Mouse (Mus musculus) heart, embryonic 14.5 days (tissue): ENCODE results near the gene Kat5. TPM values are rescaled to one million over a fixed set of nuclear protein-coding genes. Genes with fewer than 3 reads are reported as not detected.

Source experiments
- ATAC-seq: fragments of 200-750 bp; cut with Nextera tagmentation; 2 replicates; pipeline ENCODE4 v1.8.0; 2017; ENCODE audit warnings: low read depth, moderate TSS enrichment; ENCODE audit not compliant: insufficient number of reproducible peaks, insufficient read depth, low FRiP score
- H3K27ac ChIP-seq, 2 experiments: fragments of 200-500 bp in 1 of 2; fragments of 300-500 bp in 1 of 2; sonication (generic) in 1 of 2; replicated peaks in 1 of 2; 2 replicates each; pipeline ENCODE4 v1.5.1; 2012 to 2014; ENCODE audit warnings: low read depth in 2 of 2, low read length in 2 of 2, control low read depth in 1 of 2, mild to moderate bottlenecking in 1 of 2, mixed read lengths in 1 of 2; ENCODE audit not compliant: control insufficient read depth in 1 of 2, insufficient read depth in 1 of 2
- H3K27me3 ChIP-seq: fragments of 300-500 bp; sonication (generic); 2 replicates; pipeline ENCODE4 v1.6.1; 2014; ENCODE audit warnings: mild to moderate bottlenecking, low read length, control low read depth; ENCODE audit not compliant: control insufficient read depth, insufficient read depth
- H3K36me3 ChIP-seq: fragments of 300-500 bp; sonication (generic); 2 replicates; pipeline ENCODE4 v1.6.1; 2014; ENCODE audit warnings: mild to moderate bottlenecking, control low read depth, low read length, mixed read lengths; ENCODE audit not compliant: control insufficient read depth, insufficient read depth
- H3K4me1 ChIP-seq, 2 experiments: fragments of 200-500 bp in 1 of 2; fragments of 300-500 bp in 1 of 2; sonication (generic) in 1 of 2; 2 replicates each; pipeline ENCODE4 v1.6.1; 2012 to 2014; ENCODE audit warnings: low read length in 2 of 2, control low read depth in 1 of 2, mixed read lengths in 1 of 2; ENCODE audit not compliant: control insufficient read depth in 2 of 2, insufficient read depth in 2 of 2
- H3K4me2 ChIP-seq: fragments of 300-500 bp; sonication (generic); 2 replicates; pipeline ENCODE4 v1.6.1; 2014; ENCODE audit warnings: mild to moderate bottlenecking, low read length
- H3K4me3 ChIP-seq, 2 experiments: fragments of 200-500 bp in 1 of 2; fragments of 300-500 bp in 1 of 2; sonication (generic) in 1 of 2; 2 replicates each; pipeline ENCODE4 v1.5.1; 2012 to 2014; ENCODE audit warnings: low read length in 2 of 2, mild to moderate bottlenecking in 2 of 2, control low read depth in 1 of 2, low read depth in 1 of 2, moderate library complexity in 1 of 2; ENCODE audit not compliant: control insufficient read depth in 1 of 2, insufficient read depth in 1 of 2
- H3K9ac ChIP-seq: fragments of 300-500 bp; sonication (generic); 2 replicates; pipeline ENCODE4 v1.6.1; 2014; ENCODE audit warnings: mild to moderate bottlenecking, low read length
- H3K9me3 ChIP-seq: fragments of 300-500 bp; sonication (generic); 2 replicates; pipeline ENCODE4 v1.6.1; 2016; ENCODE audit warnings: low read length, control low read depth; ENCODE audit not compliant: control insufficient read depth
- WGBS: fragments of 180-500 bp; shearing (Covaris S2); extraction: QIAGEN DNeasy Blood & Tissue Kit; methylation state at CpG from one replicate; pipeline ENCODE4 v1.1.7; 2014; 5-methylcytosine and 5-hydroxymethylcytosine counted together
- polyA plus RNA-seq: library from polyadenylated mRNA; unstranded; fragments of >200 nt; fragmentation: Nextera tagmentation; extraction: Ambion mirVana; gene quantifications from 2 replicates; pipeline ENCODE4 v1.2.1, GENCODE M21; 2014

The Kat5 gene
- polyA plus RNA-seq, 1 experiment from 2014 or later = 20.0 TPM

DNA sequence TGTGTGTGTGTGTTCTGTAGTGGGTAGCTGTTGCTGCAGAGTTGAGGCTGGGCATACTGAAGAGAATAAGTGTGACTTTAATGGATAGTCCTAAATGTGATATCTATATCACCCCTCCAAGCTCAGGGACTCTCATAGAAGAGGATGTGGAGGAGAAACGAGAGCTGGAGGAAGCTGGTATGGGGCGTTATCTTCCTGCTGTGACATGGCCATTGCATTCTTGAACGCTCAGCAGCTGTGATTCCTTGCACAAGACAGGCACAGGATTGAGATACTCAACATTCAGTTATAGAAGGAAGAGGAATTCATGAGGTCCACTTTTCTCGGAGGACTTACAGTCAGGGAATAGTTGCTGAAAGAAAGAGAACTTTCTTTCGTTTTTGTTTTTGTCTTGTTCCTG lies 11.8 kb upstream of the Kat5 start:
- ATAC-seq = no peak
- H3K4me2 ChIP-seq = no peak overlapping the region
- no peak overlapping the region for H3K27ac ChIP-seq
- H3K4me1 ChIP-seq = no peaks in the 10 kb centered on the region
- H3K9ac ChIP-seq = no peak overlapping the region
- H3K4me3 ChIP-seq = no peak overlapping the region
- H3K9me3 ChIP-seq = no peaks in the 10 kb centered on the region
- no peaks in the 10 kb centered on the region for H3K27me3 ChIP-seq
- 52% methylated on average over 5 of the region's 5 CpGs for WGBS
- no peaks in the 10 kb centered on the region for H3K36me3 ChIP-seq

DNA sequence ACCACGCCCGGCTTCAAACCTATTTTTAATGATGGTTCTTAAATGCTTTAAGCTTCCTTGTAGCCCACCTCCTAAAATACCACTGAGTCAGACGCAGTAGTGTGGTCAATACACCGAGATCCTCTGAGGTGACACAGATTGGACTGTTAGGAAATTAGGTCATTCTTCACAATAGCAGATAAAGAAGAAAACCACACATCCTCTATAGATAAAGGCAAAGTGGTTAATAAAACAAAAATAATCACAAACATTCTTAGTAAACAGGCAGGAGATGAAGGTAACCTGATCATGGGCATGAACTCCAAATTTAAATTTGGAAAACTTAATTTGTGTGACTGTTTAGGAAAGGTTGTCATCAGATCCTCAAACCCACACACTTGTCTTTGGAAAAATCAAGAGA lies 10.0 kb upstream of the Kat5 start:
- no peaks in the 10 kb centered on the region for H3K4me1 ChIP-seq
- WGBS = 65% methylated on average over 4 of the region's 4 CpGs

DNA sequence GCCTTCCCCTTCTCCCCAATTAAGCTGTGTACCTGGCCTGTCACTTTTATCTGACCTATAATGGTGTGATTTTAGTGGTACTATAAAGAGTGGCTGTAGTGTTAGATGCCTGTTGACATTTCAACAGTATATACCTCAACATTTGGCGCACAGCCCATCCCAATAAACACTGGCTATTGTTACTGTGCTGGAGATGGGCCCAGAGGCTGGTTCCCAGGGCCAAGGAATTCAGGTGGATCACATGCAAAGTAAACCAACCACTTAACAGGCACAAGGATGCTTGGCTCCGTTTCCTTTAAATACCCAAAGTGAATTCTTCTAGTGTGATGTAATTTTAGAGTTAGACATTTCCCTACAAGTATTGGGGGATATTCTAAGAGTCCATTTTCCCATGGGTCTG lies 4.9 kb upstream of the Kat5 start:
- ATAC-seq = no peak
- Histone ChIP-seq H3K9ac (no peak overlapping the region), H3K27me3 (peaks cover 3% of the 10 kb centered on the region; the same call in 1 of the 2 replicates), H3K4me1 (peaks cover 5 to 9% of the 10 kb centered on the region in 2 experiments), H3K4me3 (no peak overlapping the region), H3K4me2 (no peak overlapping the region), H3K9me3 (no peaks in the 10 kb centered on the region), H3K36me3 (no peaks in the 10 kb centered on the region), H3K27ac (no peak overlapping the region)
- 47% methylated on average over 2 of the region's 2 CpGs for WGBS

More for the DNA sequence above, 10.0 kb upstream of the Kat5 start:
- Histone ChIP-seq H3K9me3 (no peaks in the 10 kb centered on the region), H3K27ac (no peak overlapping the region), H3K9ac (no peak overlapping the region), H3K27me3 (no peaks in the 10 kb centered on the region), H3K4me2 (no peak overlapping the region), H3K4me3 (no peak overlapping the region), H3K36me3 (no peaks in the 10 kb centered on the region)
- no peak for ATAC-seq

DNA sequence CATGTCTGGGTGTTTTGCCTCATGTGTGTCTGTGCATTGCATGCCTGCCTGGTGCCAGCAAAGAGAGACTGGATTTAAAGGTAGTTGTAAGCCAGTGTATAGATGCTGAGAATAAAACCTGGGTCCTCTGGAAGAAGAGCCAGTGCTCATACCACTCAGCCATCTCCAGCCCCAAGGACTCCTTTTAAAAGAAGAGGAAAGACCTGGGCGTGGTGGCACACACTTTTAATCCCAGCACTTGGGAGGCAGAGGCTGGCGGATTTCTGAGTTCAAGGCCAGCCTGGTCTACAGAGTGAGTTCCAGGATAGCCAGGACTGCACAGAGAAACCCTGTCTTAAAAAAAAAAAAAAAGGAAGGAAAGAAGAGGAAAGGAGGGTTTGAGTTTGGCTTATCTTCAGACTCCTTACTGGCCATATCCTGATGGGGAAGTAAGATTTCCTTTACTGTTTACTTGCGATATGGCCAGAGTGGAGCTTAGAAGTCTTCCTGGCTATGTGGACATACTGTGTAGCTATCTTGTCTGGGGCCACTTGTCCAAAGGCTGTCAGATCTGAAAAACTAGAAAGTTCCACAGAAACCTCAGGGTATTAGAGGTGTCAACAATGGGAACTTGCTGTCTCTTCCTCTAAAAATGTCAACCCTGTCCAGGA lies 2.9 kb upstream of the Kat5 start:
- H3K27ac ChIP-seq = no peak overlapping the region
- no peak overlapping the region for H3K4me2 ChIP-seq
- peaks cover 14 to 20% of the 10 kb centered on the region in 2 experiments for H3K4me1 ChIP-seq
- no peak for ATAC-seq
- no peak overlapping the region for H3K9ac ChIP-seq
- peaks cover 3% of the 10 kb centered on the region; the same call in 1 of the 2 replicates for H3K27me3 ChIP-seq
- no peaks in the 10 kb centered on the region for H3K9me3 ChIP-seq
- no peak overlapping the region for H3K4me3 ChIP-seq
- H3K36me3 ChIP-seq = peaks cover 12% of the 10 kb centered on the region
- WGBS = 53% methylated on average over 3 of the region's 3 CpGs

DNA sequence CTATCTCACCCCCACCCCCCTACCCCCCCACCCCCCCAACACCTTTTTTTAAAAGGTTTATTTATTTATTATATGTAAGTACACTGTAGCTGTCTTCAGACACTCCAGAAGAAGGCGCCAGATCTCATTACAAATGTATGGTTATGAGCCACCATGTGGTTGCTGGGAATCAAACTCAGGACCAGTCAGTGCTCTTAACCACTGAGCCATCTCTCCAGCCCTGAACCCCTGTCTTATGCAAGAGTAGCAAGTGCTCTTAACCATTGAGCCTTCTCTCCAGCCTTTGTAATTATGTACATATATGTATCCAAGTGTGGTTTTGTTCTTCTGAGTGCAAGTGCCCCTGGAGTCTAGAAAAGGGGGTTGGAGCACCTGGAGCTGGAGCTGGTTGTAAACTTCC lies 1.9 kb upstream of the Kat5 start:
- Histone ChIP-seq H3K4me1 (peaks cover 14 to 20% of the 10 kb centered on the region in 2 experiments), H3K4me3 (no peak overlapping the region), H3K27me3 (peaks cover 3% of the 10 kb centered on the region; the same call in 1 of the 2 replicates), H3K9me3 (no peaks in the 10 kb centered on the region), H3K9ac (no peak overlapping the region), H3K27ac (no peak overlapping the region), H3K36me3 (peaks cover 21% of the 10 kb centered on the region), H3K4me2 (no peak overlapping the region)
- ATAC-seq = no peak
- 82% methylated on average over 1 of the region's 1 CpGs for WGBS

DNA sequence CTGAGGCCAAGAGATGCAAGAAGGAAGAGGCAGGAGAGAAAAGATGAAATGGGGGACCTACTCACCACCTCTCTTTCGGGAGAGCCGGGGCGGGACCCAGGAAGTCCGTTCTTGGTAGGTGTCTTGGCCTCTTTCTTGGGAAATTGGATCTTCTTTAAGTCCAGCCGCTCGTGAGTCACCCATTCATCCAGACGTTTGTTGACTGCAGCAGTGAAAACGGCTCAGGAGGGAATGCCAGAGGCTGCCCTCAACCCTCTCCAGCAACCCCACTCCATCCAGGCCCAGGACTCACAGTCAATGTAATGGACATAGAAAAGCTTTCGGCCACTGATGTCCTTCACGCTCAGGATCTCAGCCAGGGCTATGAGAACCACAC lies 878 bp downstream of the Kat5 start:
- H3K27ac ChIP-seq = peak overlapping the region; percentile 52 to 92
- ATAC-seq = no peak
- no peaks in the 10 kb centered on the region for H3K9me3 ChIP-seq
- H3K4me1 ChIP-seq = peaks cover 14 to 20% of the 10 kb centered on the region in 2 experiments
- peak overlapping the region; percentile 67 for H3K4me2 ChIP-seq
- peak overlapping the region; percentile 65 to 87 for H3K4me3 ChIP-seq
- WGBS = 56% methylated on average over 10 of the region's 10 CpGs
- H3K27me3 ChIP-seq = peaks cover 3% of the 10 kb centered on the region; the same call in 1 of the 2 replicates
- peak overlapping the region; percentile 82 for H3K9ac ChIP-seq
- H3K36me3 ChIP-seq = peaks cover 49% of the 10 kb centered on the region

DNA sequence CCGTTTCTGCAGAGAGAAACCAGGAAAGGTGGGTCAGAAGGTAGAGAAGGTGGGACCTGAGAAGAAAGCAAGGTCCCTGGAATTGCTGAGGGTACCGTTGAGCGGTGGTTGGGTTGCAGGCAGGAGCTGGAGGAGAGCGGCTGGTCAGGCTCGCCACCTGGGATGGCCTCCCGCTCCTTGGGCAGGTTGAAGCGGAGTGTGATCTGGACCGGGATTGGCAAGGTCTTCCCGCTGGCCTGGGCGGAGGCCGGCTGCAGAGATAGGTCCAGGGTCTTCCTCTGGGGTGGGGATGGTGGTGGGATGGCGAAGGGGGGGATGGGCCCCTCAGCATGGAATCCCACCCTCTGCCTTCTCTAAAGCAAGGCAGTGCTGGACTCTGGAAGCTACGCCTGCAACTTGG lies 1.3 kb downstream of the Kat5 start:
- H3K27me3 ChIP-seq = 0 out of 2 replicates have a peak, but pooled peaks cover 3% of the 10 kb centered on the region
- WGBS = 94% methylated on average over 13 of the region's 13 CpGs
- no peak overlapping the region for H3K27ac ChIP-seq
- H3K36me3 ChIP-seq = peaks cover 54% of the 10 kb centered on the region
- H3K9me3 ChIP-seq = no peaks in the 10 kb centered on the region
- ATAC-seq = no peak
- peak overlapping the region; percentile 82 for H3K9ac ChIP-seq
- peak overlapping the region; percentile 67 for H3K4me2 ChIP-seq
- peak overlapping the region; percentile 65 to 87; a peak in 2 of 4 replicates for H3K4me3 ChIP-seq
- H3K4me1 ChIP-seq = peaks cover 14 to 20% of the 10 kb centered on the region in 2 experiments
